Mouse (Mus musculus) megakaryocyte, embryonic 14.5 days (primary cell): ENCODE measurements around the gene Dse. TPM values are rescaled to one million over a fixed set of nuclear protein-coding genes. Genes with fewer than 3 reads are reported as not detected.

Experiments
- H3K27me3 ChIP-seq: replicated peaks from 2 replicates; pipeline ENCODE3; 2012; ENCODE audit warnings: inconsistent platforms
- H3K36me3 ChIP-seq: replicated peaks from 2 replicates; pipeline ENCODE3; 2012; ENCODE audit warnings: low read length, inconsistent platforms, mixed read lengths
- H3K4me1 ChIP-seq: 2 replicates; pipeline ENCODE4 v1.6.1; 2012; ENCODE audit warnings: inconsistent platforms
- H3K4me3 ChIP-seq: replicated peaks from 2 replicates; pipeline ENCODE3; 2012; ENCODE audit warnings: moderate library complexity, mild to moderate bottlenecking, inconsistent platforms
- H3K9me3 ChIP-seq: 2 replicates; pipeline ENCODE4 v1.6.1; 2012; ENCODE audit warnings: inconsistent platforms
- FLI1 ChIP-seq: IDR thresholded peaks from 2 replicates; pipeline ENCODE4 v1.6.1; 2012; ENCODE audit warnings: low read length, inconsistent platforms, mixed read lengths
- GATA1 ChIP-seq: IDR thresholded peaks from 3 replicates; pipeline ENCODE4 v1.6.1; 2012; ENCODE audit warnings: mixed read lengths, low read length, inconsistent platforms, borderline replicate concordance
- polyA plus RNA-seq: library from polyadenylated mRNA; stranded (reverse); fragments of >175 nt; gene quantifications from 2 replicates; pipeline ENCODE4 v1.2.3, GENCODE M21; 2012; ENCODE audit warnings: low replicate concordance; ENCODE audit not compliant: insufficient read depth

The Dse gene
- polyA plus RNA-seq, 1 experiment, result 0.20 TPM

GRCm38 (mm10) chr10:34230121-34230675 lies 22.7 kb upstream of the Dse start:
- H3K27me3 ChIP-seq, result peaks cover 13% of the 10 kb centered on the region
- H3K9me3 ChIP-seq, result no peaks in the 10 kb centered on the region
- H3K4me3 ChIP-seq, result no peak overlapping the region
- no peak for TF ChIP-seq GATA1
- no peak for TF ChIP-seq FLI1
- no peaks in the 10 kb centered on the region for H3K36me3 ChIP-seq
- H3K4me1 ChIP-seq, result peaks cover 4% of the 10 kb centered on the region

GRCm38 (mm10) chr10:34229491-34229890 lies 22.0 kb upstream of the Dse start:
- H3K36me3 ChIP-seq, result no peaks in the 10 kb centered on the region
- H3K27me3 ChIP-seq, result peaks cover 17% of the 10 kb centered on the region
- no peaks in the 10 kb centered on the region for H3K9me3 ChIP-seq
- peaks cover 7% of the 10 kb centered on the region; the same call in 1 of the 2 replicates for H3K4me1 ChIP-seq
- TF ChIP-seq FLI1, result no peak
- H3K4me3 ChIP-seq, result no peak overlapping the region

GRCm38 (mm10) chr10:34223660-34224059 lies 16.1 kb upstream of the Dse start:
- peaks cover 8% of the 10 kb centered on the region; the same call in 1 of the 2 replicates for H3K4me1 ChIP-seq
- H3K4me3 ChIP-seq, result no peak overlapping the region
- H3K27me3 ChIP-seq, result peaks cover 4% of the 10 kb centered on the region
- H3K9me3 ChIP-seq, result no peaks in the 10 kb centered on the region
- TF ChIP-seq GATA1 (no peak), FLI1 (no peak)
- no peaks in the 10 kb centered on the region for H3K36me3 ChIP-seq

- peaks cover 4% of the 10 kb centered on the region for H3K27me3 ChIP-seq
- TF ChIP-seq GATA1 (no peak), FLI1 (no peak)
- no peak overlapping the region for H3K4me3 ChIP-seq
- no peaks in the 10 kb centered on the region for H3K36me3 ChIP-seq
- H3K9me3 ChIP-seq, result no peaks in the 10 kb centered on the region
- peaks cover 8% of the 10 kb centered on the region; the same call in 1 of the 2 replicates for H3K4me1 ChIP-seq
Observed at GRCm38 (mm10) chr10:34221909-34222620, 14.6 kb upstream of the Dse start.

GRCm38 (mm10) chr10:34218191-34218590 lies 10.7 kb upstream of the Dse start:
- peaks cover 16% of the 10 kb centered on the region; the same call in 1 of the 2 replicates for H3K4me1 ChIP-seq

GRCm38 (mm10) chr10:34215667-34216066 lies 8.2 kb upstream of the Dse start:
- no peak for TF ChIP-seq FLI1
- no peak for TF ChIP-seq GATA1
- Histone ChIP-seq H3K36me3 (no peaks in the 10 kb centered on the region), H3K27me3 (peaks cover 15% of the 10 kb centered on the region), H3K9me3 (peaks cover 3% of the 10 kb centered on the region; the same call in 1 of the 2 replicates), H3K4me1 (peaks cover 12% of the 10 kb centered on the region; the same call in 1 of the 2 replicates), H3K4me3 (no peak overlapping the region)

More at GRCm38 (mm10) chr10:34218191-34218590, 10.7 kb upstream of the Dse start:
- Histone ChIP-seq H3K9me3 (peaks cover 3% of the 10 kb centered on the region; the same call in 1 of the 2 replicates), H3K36me3 (no peaks in the 10 kb centered on the region), H3K27me3 (peaks cover 7% of the 10 kb centered on the region), H3K4me3 (no peak overlapping the region)
- TF ChIP-seq FLI1 (no peak), GATA1 (no peak)

GRCm38 (mm10) chr10:34209951-34210350 lies 2.4 kb upstream of the Dse start:
- Histone ChIP-seq H3K36me3 (no peaks in the 10 kb centered on the region), H3K4me1 (peaks cover 15% of the 10 kb centered on the region), H3K9me3 (no peaks in the 10 kb centered on the region), H3K27me3 (peaks cover 54% of the 10 kb centered on the region), H3K4me3 (no peak overlapping the region)
- TF ChIP-seq GATA1, result no peak
- no peak for TF ChIP-seq FLI1

- Histone ChIP-seq H3K27me3 (peaks cover 57% of the 10 kb centered on the region), H3K4me3 (no peak overlapping the region)
- no peak for TF ChIP-seq GATA1
- TF ChIP-seq FLI1, result no peak
Observed at GRCm38 (mm10) chr10:34208031-34208430, 516 bp upstream of the Dse start.

GRCm38 (mm10) chr10:34206783-34207502 lies 572 bp downstream of the Dse start:
- peaks cover 15% of the 10 kb centered on the region for H3K4me1 ChIP-seq
- TF ChIP-seq GATA1 (no peak), FLI1 (no peak)
- H3K27me3 ChIP-seq, result peaks cover 53% of the 10 kb centered on the region
- no peaks in the 10 kb centered on the region for H3K9me3 ChIP-seq
- peak overlapping the region; percentile 90 for H3K4me3 ChIP-seq
- H3K36me3 ChIP-seq, result no peaks in the 10 kb centered on the region

More at GRCm38 (mm10) chr10:34208031-34208430, 516 bp upstream of the Dse start:
- Histone ChIP-seq H3K36me3 (no peaks in the 10 kb centered on the region), H3K9me3 (no peaks in the 10 kb centered on the region), H3K4me1 (peaks cover 15% of the 10 kb centered on the region)

- Histone ChIP-seq H3K9me3 (no peaks in the 10 kb centered on the region), H3K27me3 (peaks cover 51% of the 10 kb centered on the region), H3K4me1 (peaks cover 15% of the 10 kb centered on the region), H3K4me3 (peak overlapping the region; percentile 90), H3K36me3 (no peaks in the 10 kb centered on the region)
- TF ChIP-seq GATA1, result no peak
- no peak for TF ChIP-seq FLI1
Observed at GRCm38 (mm10) chr10:34206436-34206782, 1.1 kb downstream of the Dse start.
